Mouse (Mus musculus) R1 (cell line): Measurements from ENCODE around the gene Etnk1.

Source experiments
- DNase-seq: peaks from one replicate; pipeline ENCODE4 v3.0.0-alpha.2; 2018; ENCODE audit warnings: low read depth, low spot score

Gene Etnk1

DNA sequence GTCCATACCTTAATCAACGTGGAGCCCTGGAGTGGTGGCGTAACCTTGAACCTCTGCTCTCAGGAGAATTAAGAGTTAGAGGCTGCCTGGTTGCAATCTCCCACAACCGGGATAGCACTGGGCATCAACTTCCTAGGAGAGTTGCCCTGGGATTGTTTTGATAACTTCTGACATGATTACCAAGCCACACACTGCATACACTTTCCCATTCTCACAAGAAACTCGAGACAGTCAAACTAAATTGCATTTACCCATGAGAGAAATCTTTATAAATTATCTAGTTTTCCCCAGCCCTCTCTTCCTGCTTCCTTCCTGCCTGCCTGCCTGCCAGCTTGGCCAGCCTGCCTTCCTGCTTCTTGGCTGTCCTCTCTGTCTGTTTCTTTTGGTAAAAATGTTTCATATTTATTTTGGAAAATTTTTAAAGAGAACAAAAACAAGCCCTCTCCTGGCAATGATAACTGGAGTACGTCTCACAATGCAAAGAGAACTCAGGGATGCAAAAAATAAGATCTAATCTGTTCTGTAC lies 17.2 kb upstream of the Etnk1 start:
- no peak for DNase-seq

DNA sequence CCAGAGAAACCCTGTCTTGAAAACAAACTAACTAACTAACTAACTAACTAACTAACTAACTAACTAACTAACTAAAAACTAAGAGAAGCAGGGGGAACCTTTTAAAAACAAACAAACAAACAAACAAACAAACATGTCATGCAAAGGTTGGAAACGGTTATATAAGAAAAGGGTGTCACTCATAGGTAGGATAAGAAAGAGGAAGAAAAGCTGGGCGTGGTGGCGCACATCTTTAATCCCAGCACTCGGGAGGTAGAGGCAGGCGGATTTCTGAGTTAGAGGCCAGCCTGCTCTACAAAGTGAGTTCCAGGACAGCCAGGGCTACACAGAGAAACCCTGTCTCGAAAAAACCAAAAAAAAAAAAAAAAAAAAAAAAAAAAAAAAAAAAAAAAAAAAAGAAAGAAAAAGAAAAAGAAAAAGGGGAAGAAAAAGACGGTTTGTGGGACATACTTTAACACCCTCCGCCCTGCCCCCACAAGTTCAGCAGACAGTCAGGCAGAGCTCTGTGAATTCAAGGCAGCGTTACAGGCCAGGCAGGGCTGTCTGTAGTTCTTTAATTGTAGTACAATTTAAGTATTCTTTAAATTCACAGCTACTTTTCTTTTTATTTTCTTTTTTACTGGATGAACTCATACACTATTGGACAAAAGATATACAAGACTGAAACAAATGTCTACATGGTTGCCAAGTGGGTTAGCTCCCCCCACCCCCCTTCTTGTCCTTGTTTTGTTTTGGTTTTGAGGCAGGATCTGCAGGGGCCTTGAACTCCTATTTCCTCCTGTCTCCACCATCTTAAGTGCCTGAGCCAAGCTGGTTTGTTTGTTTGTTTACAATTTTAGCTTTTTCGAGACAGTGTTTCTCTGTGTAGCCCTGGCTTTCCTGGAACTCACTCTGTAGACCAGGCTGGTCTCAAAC lies 15.7 kb upstream of the Etnk1 start:
- DNase-seq = peak; percentile 40

- no peak for DNase-seq
These were observed 14.6 kb upstream of the Etnk1 start for GRCm38 (mm10) chr6:143152321-143152827.

- no peak for DNase-seq
These were observed 13.9 kb upstream of the Etnk1 start for GRCm38 (mm10) chr6:143153160-143153559.

- DNase-seq = no peak
These were observed 13.1 kb upstream of the Etnk1 start for GRCm38 (mm10) chr6:143153751-143154494.

GRCm38 (mm10) chr6:143154885-143155284 lies 12.1 kb upstream of the Etnk1 start:
- DNase-seq = peak; percentile 88

DNA sequence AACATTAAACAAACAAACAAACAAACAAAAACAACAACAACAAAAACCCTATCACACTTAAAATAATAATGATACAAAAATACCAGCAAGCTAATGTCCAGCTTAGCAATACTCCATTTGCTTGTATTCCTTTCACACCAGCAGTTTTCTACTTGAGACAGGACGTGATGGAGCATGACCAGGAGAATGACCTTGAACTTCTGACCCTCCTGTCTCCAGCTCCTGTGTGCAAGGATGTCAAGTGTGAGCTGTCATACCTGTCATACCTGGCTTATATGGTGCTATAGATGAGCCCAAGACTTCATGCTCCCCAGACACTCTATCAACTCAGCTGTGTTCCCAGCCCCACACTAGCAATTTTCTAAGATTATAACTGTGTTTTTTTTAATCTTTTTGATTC lies 11.0 kb upstream of the Etnk1 start:
- peak; percentile 87 for DNase-seq

- peak; percentile 97 for DNase-seq
These were observed 10.3 kb upstream of the Etnk1 start for GRCm38 (mm10) chr6:143156684-143157083.

DNA sequence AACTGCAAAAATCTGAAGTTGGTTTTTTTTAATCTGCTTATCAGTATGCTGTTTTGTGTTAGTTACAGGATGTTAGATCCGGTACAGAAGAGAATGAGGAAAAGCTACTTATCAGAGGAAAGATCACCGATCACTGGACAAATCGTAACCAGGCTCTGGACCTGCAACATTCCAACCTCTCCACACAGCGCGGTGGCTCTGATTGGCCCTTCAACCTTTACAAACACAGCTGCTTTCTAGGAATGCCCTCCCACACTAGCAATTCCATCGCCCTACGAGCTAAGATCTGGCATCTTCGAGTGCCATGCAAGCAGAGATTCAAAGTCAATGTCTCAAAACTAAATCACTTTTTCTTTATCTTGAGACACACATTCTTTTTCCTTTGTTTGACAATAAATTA lies 9.6 kb upstream of the Etnk1 start:
- peak; percentile 87 for DNase-seq

DNA sequence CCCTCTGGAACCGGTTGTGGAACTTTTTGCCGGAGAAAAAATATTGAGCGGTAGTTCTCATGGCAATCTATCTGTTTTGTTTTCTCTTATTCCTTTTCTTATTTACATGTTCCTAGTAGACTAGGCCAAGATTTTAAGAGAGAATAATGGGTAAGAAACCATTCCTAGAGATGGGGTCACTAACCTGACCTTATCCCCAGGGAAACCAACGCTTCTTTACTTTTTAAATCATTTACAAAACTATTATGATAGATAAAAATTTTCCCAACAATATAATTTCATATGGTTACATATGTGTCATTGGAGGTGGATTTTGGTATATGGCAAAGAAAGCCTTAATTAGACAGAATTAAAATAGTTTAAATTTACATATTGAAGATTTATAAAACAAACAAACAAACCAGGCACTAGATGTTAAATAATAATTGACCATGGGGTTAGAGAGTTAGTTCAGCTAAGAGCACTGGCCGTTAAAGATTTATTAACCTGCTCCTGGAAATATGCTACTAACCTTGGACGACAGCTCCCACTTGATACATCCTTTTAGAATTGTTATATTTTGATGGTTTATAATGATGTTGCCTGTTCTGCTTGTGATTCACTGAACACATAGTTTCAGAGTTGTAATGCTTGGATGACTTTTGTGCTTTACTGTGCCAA lies 6.3 kb upstream of the Etnk1 start:
- no peak for DNase-seq

DNA sequence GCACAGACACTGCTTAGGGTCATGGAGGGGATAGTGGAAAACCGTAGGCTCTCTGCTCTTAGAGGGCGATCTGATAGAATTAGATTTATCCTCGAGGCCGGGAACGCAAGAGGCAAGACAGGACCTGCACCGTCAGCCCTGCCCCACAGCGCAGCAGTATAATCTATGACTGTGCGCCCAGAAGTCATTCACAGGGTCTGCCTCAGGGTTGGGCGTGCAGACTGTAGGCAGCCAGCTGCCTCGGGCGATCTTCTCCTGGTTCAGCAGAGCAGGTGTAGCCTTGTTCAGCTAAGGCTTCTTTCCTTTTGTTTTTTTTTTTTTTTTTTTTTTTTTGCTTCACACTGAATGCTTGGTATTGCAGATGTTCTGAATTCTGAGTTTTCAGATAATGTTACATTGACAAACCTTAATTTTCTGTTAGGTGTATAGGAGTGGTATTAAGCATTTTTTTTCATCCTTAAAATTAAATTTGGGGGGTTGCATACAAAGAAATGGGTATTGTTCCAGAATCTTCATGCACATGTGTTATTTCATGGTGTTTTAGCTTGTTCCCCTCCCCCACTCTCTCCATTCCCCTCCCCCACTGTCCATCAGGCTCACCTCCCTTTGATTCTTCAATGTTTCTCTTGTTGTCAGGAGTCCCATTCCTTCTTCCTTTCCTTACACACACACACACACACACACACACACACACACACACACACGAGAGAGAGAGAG lies 4.7 kb upstream of the Etnk1 start:
- DNase-seq = peak; percentile 90

DNA sequence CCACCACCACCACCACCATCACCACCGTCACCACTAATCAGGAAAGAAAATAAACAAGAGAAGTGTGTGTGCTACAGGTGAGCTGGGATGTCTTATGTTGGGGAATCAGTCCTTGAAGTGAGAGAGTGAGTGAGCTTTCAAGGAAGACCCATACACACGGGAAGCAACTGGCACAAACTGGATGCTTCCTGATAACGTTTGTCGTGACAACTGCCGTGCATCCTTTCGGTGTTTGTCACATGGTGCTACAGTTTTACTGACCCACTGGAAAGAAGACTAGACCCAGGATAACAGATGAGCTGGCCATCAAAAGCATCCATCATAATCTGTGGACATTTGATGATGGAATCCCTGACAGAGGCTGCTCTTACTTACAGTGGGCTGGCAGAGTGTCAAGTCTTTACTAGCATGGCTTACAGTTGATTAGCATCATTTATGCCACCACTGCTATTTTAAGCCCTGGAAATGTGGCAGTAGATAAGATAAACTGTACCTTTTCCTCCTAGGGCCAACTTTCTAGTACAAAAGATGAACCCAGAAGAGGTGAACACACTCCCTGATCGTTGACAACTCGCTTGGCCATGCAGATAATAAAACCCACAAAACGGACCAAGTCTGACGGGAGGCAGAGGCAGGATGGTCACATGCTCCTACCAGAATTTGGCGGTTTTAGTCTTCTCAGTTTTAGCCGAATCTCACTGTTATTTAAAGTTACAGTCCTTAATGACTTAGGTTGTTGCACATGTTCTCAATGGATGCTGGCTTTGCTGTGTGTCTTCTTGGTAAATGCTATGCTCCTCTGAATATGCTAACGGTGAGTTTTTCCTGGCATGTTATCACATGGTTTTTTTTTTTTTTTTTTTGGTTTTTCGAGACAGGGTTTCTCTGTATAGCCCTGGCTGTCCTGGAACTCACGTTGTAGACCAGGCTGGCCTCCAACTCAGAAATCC lies 2.8 kb upstream of the Etnk1 start:
- peak; percentile 50 for DNase-seq

DNA sequence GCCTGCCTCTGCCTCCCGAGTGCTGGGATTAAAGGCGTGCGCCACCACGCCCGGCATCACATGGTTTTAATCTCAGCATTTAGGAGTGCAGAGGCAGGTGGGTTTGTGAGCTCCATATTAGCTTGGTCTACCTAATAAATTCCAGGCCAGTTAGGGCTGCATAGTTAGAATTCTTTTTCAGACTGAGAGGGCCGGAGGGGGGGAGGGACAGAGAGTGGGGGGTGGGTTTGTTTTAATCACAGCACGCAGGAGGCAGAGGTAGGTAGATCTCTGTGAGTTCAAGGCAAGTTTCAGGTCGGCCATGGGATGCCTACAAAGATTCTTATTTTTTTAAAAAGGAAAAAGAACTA lies 2.1 kb upstream of the Etnk1 start:
- DNase-seq = peak; percentile 94

DNA sequence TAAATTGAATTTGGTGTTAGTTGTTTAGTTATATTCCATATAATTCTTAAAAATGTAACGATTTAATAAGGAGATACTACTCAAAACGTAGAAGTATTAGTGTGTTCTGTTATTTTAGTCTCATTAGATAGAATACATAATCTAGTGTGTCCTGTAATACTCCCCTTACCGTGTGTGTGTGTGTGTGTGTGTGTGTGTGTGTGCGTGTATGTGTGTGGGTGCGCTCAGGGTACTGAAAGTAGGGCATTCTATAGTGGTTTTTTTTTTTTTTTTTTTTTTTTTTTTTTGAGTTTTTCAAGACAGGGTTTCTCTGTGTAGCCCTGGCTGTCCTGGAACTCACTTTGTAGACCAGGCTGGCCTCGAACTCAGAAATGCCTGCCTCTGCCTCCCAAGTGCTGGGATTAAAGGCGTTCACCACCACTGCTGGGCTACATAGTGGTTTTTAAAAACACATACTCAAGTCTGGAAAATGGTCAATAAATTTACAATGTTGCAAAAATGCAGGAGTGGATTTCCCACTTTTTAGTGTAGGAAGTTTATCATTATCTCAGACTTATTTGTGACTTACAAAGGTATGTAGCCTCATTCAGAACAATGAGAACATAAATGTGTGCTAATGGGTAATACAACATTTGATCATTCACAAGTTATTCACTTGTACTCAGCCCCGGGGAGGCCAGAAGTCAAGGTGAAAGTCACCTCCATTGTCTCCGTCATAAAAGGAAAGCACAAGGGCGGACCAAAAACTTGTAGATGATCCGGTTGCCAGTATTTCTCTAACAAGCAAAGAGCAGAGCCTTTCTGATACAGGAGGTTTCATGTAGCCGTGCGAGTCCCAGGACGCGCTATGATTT lies 1.4 kb upstream of the Etnk1 start:
- peak; percentile 76 for DNase-seq

DNA sequence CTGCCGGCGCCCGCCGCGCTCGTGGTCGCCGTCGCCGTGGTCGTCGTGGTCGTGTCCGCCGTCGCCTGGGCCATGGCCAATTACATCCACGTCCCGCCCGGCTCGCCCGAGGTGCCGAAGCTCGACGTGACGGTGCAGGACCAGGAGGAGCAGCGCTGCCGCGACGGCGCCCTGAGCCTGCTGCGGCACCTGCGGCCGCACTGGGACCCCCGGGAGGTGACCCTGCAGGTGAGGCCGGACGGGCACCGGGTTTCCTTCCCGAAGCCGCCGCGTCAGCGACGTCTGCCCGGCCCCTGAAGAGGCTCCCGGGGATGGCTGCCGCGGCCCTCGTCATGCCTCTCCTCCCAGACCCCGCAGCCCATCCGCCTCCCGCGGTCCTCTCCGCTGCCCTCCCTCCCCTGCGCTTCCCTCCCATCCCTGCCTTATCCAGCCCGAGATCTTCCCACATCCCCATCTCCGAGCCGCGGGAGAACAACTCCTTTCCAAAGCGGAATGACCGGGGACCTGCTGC lies 443 bp downstream of the Etnk1 start:
- peak; percentile 63 for DNase-seq

DNA sequence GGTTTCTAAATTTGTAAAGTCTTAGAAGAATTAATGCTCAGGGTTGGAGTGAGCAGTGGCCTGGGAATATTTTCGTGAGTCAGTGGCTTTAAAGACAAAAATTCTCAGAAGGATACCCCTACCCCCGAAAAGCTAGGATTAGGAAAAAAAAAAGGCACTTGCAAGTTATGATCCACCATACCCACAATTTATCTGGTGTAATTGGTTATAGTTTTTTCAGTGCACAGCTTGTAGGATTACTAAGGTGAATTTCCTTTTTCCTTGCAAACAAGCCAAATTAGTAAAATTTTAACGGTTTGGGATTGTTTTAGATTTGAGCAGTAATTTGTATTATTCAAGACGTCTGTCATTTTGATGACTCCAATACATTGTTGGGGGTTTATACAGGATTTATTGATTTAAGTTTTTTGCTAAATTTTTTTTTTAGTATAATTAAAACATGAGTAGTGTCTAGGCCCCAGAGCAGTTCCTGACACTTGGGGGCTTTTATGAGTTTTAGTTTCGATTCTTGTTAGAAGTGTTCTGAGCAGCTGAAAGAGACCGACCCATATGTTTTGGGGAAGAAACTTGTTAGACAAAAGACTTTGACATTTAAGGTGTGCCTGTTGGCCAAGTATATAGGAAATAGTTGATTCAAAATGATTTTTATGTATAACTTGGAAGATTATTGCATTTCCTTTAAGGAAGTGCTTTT lies 1.1 kb downstream of the Etnk1 start:
- DNase-seq = no peak

- no peak for DNase-seq
These were observed 2.4 kb downstream of the Etnk1 start for GRCm38 (mm10) chr6:143169385-143169784.
